ENCODE assay signal across 8 mouse cellular contexts in the genomic region with DNA sequence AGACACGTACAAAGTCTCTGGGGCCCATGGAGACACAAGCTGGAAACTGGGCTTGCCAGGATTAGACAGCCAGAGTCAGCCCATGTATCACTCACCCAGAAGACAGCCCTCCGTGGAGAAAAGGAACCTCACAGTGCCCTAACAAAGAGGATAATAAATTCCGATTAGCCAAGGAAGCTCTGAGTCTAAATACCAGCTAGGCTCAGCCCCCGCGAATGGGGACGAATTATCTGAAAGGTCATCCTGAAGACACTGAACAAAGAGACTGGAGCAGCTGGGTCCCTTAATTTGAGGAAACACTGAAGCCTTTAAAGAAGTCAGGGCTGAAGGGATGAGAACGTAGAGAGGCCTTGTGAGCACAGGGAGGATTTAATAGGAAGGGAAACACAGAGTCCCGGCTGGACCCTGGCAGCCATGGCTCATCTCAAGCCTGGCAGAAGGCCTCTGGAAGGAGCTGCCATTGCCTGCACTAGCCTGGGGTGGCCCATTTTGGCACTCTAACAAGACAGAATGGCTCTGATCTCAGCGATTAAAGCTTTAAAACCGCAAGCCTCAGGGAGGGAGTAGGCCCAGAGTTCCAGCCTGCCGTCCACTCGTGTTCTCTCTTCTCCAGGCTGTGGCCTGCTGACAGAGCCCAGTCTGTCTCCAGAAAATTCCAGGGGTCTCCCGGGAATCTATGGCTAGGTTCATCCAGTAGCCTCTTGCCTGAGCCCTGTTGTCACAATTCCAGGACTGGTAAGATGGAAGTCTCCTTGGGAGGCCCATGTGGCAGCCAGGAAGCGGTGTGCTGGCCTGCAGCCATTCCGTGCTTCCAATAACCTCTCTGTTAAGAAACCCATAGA.
A peak's percentile ranks its signal among the peaks of the same experiment; 100 is the strongest.
DNase-seq lines count a peak whose midpoint lies in the region; ATAC-seq lines count a peak whose summit lies in the region.

No protein-coding gene starts in this region.

- H3K27me3 ChIP-seq in hindbrain, embryonic 16.5 days (replicated peaks; ENCODE audit: control insufficient read depth, insufficient read depth, low read length) = no peaks in the 10 kb centered on the region

- H3K4me2 ChIP-seq in hindbrain, embryonic 16.5 days (ENCODE audit: low read length) = no peak overlapping the region

- H3K4me1 ChIP-seq in hindbrain, embryonic 16.5 days (ENCODE audit: control insufficient read depth, insufficient read depth, low read depth, low read length) = no peaks in the 10 kb centered on the region

- H3K36me3 ChIP-seq in hindbrain, embryonic 16.5 days (ENCODE audit: control insufficient read depth, insufficient read depth, low read length) = no peaks in the 10 kb centered on the region

- peak; percentile 93 for ATAC-seq in hindbrain, embryonic 16.5 days
- no peak for ATAC-seq in CD4-positive, CD25-positive, alpha-beta regulatory T cell, adult 4 months

- no peak overlapping the region for H3K4me3 ChIP-seq in hindbrain, embryonic 16.5 days (ENCODE audit: low read length)

- H3K27ac ChIP-seq in hindbrain, embryonic 16.5 days (ENCODE audit: low read depth, low read length) = peak overlapping the region; percentile 2; the same call in 1 of the 2 replicates

- no peak overlapping the region for H3K9ac ChIP-seq in hindbrain, embryonic 16.5 days (ENCODE audit: low read depth, low read length)

- WGBS in hindbrain, embryonic 16.5 days = 29% methylated on average over 15 of the region's 15 CpGs

- H3K9me3 ChIP-seq in hindbrain, embryonic 16.5 days (ENCODE audit: control insufficient read depth, low read length) = no peaks in the 10 kb centered on the region

- DNase-seq in adrenal gland, adult 2 months = peak; percentile 11
- DNase-seq in adrenal gland, adult 8-10 months = no peak
- peak; percentile 6 for DNase-seq in ovary, postnatal 36 days (ENCODE audit: low spot score)
- DNase-seq in ovary, postnatal 14 days (ENCODE audit: low spot score) = no peak
- DNase-seq in retina, postnatal 7 days (ENCODE audit: low read depth, low spot score) = peak; percentile 16
- DNase-seq in ovary, adult 18-20 months (ENCODE audit: low spot score) = no peak

Comparison
In these comparisons a context has a peak if more than half of its experiments do, and no peak if none do; other contexts are left out.
1. DNase-seq: peak in adrenal gland, adult 2 months (single experiment), ovary, postnatal 36 days (single experiment) and retina, postnatal 7 days (single experiment); none in adrenal gland, adult 8-10 months (single experiment), ovary, postnatal 14 days (single experiment) and ovary, adult 18-20 months (single experiment).